Mouse (Mus musculus): Measurements from ENCODE around the gene Bcl11b. TPM values are rescaled to one million over a fixed set of nuclear protein-coding genes. Genes with fewer than 3 reads are reported as not detected.

Gene Bcl11b
- total and polyA plus RNA-seq, 3 experiments, result not detected

- DNase-seq (ENCODE audit: extremely low read depth), result no peak
- no peaks in the 10 kb centered on the region for H3K4me1 ChIP-seq (ENCODE audit: control insufficient read depth in 1 of 2, insufficient read depth in 2 of 2)
- H3K36me3 ChIP-seq (replicated peaks in 1 of 2; ENCODE audit: control insufficient read depth in 1 of 2, insufficient read depth in 1 of 2, low read length in 1 of 2), result no peaks in the 10 kb centered on the region
Measured at GRCm38 (mm10) chr12:107964396-107965085, 38.9 kb downstream of the Bcl11b start.

GRCm38 (mm10) chr12:107962852-107963251, 40.5 kb downstream of the Bcl11b start:
- Histone ChIP-seq H3K27ac (ENCODE audit: insufficient read depth, low read depth) (no peak overlapping the region), H3K36me3 (replicated peaks in 1 of 2; ENCODE audit: control insufficient read depth in 1 of 2, insufficient read depth in 1 of 2, low read length in 1 of 2) (no peaks in the 10 kb centered on the region), H3K9ac (ENCODE audit: insufficient read depth, low read depth) (no peak overlapping the region), H3K27me3 (replicated peaks) (no peaks in the 10 kb centered on the region), H3K4me1 (ENCODE audit: control insufficient read depth in 1 of 2, insufficient read depth in 2 of 2) (no peaks in the 10 kb centered on the region), H3K9me3 (replicated peaks; ENCODE audit: low read length) (peaks cover 95% of the 10 kb centered on the region), H3K4me3 (replicated peaks in 1 of 3; ENCODE audit: low read depth in 2 of 3, low read length in 2 of 3, poor library complexity in 1 of 3) (no peak overlapping the region), H3K4me2 (ENCODE audit: insufficient read depth, low read depth, poor library complexity, severe bottlenecking) (no peak overlapping the region), H3K79me2 (replicated peaks; ENCODE audit: control insufficient read depth, extremely low read depth, insufficient read depth, poor library complexity, severe bottlenecking) (no peaks in the 10 kb centered on the region)
- dilution Hi-C loops (cut with MboI; ENCODE audit: extremely low pct_ligation_motif_present, extremely low pct_unique_long_range_greater_than_20kb, low sequenced_read_pairs), result no loop called here
- TF ChIP-seq GABPA (IDR thresholded peaks at IDR 0.05; ENCODE audit: insufficient replicate concordance, low read depth, low read length), result no peak
- no peak for TF ChIP-seq TCF12 (IDR thresholded peaks at IDR 0.05; ENCODE audit: low read depth, low read length)
- TF ChIP-seq BHLHE40 (IDR thresholded peaks at IDR 0.05; ENCODE audit: low read depth, low read length), result no peak
- TF ChIP-seq POLR2AphosphoS2 (IDR thresholded peaks at IDR 0.05; ENCODE audit: low read depth, low read length), result no peak
- no peak for TF ChIP-seq ZNF384 (IDR thresholded peaks at IDR 0.05; ENCODE audit: low read depth, low read length)
- TF ChIP-seq TBP (conservative IDR thresholded peaks at IDR 0.05; ENCODE audit: low read depth, low read length), result no peak
- TF ChIP-seq CHD2 (IDR thresholded peaks at IDR 0.05; ENCODE audit: low read length), result no peak
- TF ChIP-seq MEF2A (IDR thresholded peaks at IDR 0.05; ENCODE audit: borderline replicate concordance, low read depth, low read length), result no peak
- TF ChIP-seq NELFE (IDR thresholded peaks at IDR 0.05; ENCODE audit: low read depth, low read length), result no peak
- no peak for TF ChIP-seq RAD21 (IDR thresholded peaks at IDR 0.05; ENCODE audit: low read depth, low read length)
- TF ChIP-seq KAT2A (IDR thresholded peaks at IDR 0.05; ENCODE audit: insufficient replicate concordance, low read length), result no peak
- no peak for TF ChIP-seq SIN3A (IDR thresholded peaks at IDR 0.05; ENCODE audit: low read length)
- no peak for TF ChIP-seq EP300 (IDR thresholded peaks at IDR 0.05; ENCODE audit: low read length)
- no peak for TF ChIP-seq CHD1 (IDR thresholded peaks at IDR 0.05; ENCODE audit: low read depth, low read length)
- TF ChIP-seq IRF4 (IDR thresholded peaks at IDR 0.05; ENCODE audit: low read depth, low read length), result no peak
- TF ChIP-seq JUN (IDR thresholded peaks at IDR 0.05; ENCODE audit: insufficient read depth, low read depth, low read length), result no peak
- no peak for TF ChIP-seq POLR2A (IDR thresholded peaks at IDR 0.05; ENCODE audit: low read depth, low read length)
- TF ChIP-seq JUND (conservative IDR thresholded peaks at IDR 0.05; ENCODE audit: low read depth, low read length), result no peak
- TF ChIP-seq MAZ (IDR thresholded peaks at IDR 0.05; ENCODE audit: low read depth, low read length), result no peak
- TF ChIP-seq USF2 (conservative IDR thresholded peaks at IDR 0.05; ENCODE audit: low read depth, low read length), result no peak
- DNase-seq (ENCODE audit: extremely low read depth), result no peak
- in situ Hi-C loops (cut with MboI; ENCODE audit: low pct_ligation_motif_present, low pct_unique_long_range_greater_than_20kb, low sequenced_read_pairs), result no loop called here

More at GRCm38 (mm10) chr12:107964396-107965085, 38.9 kb downstream of the Bcl11b start:
- Histone ChIP-seq H3K4me3 (replicated peaks in 1 of 3; ENCODE audit: low read depth in 2 of 3, low read length in 2 of 3, poor library complexity in 1 of 3) (no peak overlapping the region), H3K27me3 (replicated peaks) (no peaks in the 10 kb centered on the region), H3K79me2 (replicated peaks; ENCODE audit: control insufficient read depth, extremely low read depth, insufficient read depth, poor library complexity, severe bottlenecking) (no peaks in the 10 kb centered on the region), H3K9me3 (replicated peaks; ENCODE audit: low read length) (peaks cover 92% of the 10 kb centered on the region), H3K9ac (ENCODE audit: insufficient read depth, low read depth) (no peak overlapping the region), H3K27ac (ENCODE audit: insufficient read depth, low read depth) (no peak overlapping the region), H3K4me2 (ENCODE audit: insufficient read depth, low read depth, poor library complexity, severe bottlenecking) (no peak overlapping the region)
- in situ Hi-C loops (cut with MboI; ENCODE audit: low pct_ligation_motif_present, low pct_unique_long_range_greater_than_20kb, low sequenced_read_pairs) (no loop called here), dilution Hi-C loops (cut with MboI; ENCODE audit: extremely low pct_ligation_motif_present, extremely low pct_unique_long_range_greater_than_20kb, low sequenced_read_pairs) (no loop called here)
- TF ChIP-seq MYC (IDR thresholded peaks at IDR 0.05; ENCODE audit: low read depth, low read length), result no peak
